Mouse (Mus musculus) kidney, postnatal 25 days (tissue): ENCODE results near the gene Elmsan1.

Experiments
- DNase-seq, 2 experiments: peaks; one replicate each; pipeline ENCODE4 v3.0.0; 2021; ENCODE audit warnings: mixed read lengths in 2 of 2

Elmsan1 gene

DNA sequence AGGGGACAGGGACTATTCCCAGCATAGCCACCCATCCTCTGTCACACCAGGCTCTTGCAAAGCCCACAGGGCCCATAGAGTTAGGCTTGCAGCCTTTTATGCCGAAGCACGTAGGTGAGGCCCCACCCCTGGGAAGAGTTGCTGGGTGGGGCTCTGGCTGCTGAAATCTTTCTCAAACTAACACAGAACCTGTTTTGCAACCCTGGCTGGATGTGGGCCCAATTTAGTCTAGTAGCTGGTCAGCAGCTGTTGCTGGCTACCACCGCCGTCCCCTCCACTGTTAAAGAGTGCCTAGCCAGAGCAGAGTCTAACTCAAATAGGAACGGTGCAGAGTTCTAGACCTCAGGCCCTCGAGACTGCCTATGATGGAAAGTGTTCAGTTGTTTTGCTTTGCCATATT is 43.8 kb downstream of the Elmsan1 start:
- peak; percentile 94 to 95 for DNase-seq

DNA sequence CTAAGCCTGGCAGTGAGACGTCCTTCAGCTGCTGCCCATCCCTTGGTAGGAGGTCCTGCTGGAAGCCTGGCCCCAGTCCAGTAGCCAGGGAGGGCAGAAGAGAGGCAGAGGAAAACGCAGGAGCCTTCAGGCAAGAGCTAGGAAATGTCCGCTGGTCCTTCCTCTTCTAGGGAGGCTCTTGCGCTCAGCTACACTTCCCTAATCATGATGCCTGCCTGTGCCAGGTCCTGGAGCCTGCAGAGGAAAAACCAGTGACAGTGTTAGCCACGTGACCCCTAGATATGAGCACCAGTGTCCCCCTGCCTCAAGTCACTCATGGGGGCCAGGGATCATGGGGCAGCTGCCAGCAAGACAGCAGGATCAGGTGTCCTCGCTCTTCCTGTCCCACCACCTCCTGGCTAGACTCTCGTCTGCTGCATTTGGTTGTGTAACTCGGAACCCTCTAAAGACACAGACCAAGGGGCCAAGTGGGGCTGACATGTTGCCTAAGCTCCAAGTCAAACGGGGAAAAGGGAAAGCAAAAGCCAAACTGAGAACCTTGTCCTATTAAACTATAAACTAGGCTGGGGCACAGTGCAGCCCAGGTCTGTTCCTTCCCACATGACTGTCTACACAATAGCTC is 44.4 kb downstream of the Elmsan1 start:
- peak; percentile 80 to 89 for DNase-seq

DNA sequence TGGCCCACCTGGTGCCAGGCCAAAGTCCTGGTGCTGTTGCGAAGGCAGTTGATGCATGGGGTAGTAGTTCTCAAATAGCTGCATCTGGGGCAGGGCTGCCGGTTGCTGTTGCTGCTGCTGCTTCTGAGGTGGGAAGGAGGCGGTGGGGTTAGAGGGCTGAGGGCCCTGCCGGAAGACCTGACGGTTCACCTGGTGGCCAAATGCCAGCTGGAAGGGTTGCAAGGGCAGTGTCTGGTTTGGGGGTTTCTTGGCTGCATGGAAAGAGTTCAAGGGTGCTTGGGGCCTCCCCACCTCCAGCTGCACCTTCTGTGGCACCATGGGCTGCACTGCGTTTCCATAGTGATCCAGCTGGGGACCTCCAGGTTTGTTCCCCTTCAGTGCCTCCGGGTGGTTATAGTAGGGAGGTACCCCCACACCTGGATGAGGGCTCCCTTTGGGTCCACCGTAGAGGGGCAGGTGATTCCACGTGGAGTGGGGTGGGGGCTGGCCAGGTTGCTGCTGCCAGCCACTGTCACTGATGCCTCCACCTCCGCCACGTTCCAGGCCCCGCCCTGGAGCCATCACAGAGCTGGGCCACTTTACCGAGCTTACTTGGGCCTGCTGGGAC is 45.3 kb downstream of the Elmsan1 start:
- DNase-seq = no peak

DNA sequence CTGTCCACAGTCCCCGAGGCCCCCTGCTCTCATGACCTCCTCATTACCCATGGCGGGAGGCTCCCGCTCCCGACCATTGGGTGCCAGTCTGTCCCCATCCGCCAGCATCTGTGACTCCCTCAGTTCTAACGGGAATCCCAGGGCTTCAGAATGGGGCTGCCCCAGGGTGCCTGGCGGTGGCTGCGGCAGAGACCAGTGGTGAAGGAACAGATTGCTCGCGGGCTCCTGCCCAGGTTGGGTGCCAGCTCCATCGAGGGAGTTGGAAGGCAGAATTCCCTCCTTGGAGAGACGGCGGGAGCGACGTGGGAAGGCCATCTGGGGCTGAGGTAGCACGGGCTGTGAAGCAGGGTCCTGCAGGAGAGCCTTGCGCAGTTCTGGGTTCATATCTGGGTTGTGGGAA is 45.8 kb downstream of the Elmsan1 start:
- no peak for DNase-seq

DNA sequence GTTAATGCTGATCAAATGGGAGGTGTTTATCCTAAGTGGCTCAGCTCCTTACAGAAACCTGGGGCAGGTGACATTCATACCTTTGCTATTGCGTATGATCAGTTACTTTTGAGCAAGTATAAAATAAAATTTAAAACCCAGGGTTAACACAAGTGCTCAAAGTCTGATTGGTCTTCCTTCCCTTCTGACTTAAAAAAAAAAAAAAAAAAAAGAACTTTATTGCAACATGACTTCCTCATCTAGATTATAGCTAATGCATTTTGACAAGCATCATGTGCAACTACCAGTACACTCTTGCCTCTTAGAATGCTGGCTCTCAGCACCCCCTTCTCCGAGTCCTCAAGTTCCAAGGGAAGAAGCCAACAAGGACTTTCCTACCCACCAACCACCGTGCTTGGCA is 46.5 kb downstream of the Elmsan1 start:
- DNase-seq = peak in 1 of 2 experiments; percentile 4

DNA sequence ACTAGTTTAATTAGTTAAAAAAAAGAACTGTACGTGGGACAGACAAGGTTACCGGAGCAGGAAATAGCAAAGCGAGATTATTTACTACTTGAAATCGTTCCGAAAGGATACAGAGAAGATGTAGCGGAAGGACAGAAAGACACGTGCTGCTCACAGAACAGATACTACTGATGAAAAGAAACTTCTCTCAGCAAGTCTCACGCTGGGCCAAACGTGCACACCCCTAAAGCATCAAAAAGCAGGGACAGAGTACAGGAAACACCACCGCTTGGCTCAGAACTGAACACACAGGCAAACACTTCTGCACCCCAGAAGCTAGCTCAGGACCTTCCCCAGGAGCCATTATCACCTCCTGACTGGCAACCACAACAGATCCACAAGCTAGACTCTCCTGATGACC is 48.1 kb downstream of the Elmsan1 start:
- peak in 1 of 2 experiments; percentile 8 for DNase-seq

DNA sequence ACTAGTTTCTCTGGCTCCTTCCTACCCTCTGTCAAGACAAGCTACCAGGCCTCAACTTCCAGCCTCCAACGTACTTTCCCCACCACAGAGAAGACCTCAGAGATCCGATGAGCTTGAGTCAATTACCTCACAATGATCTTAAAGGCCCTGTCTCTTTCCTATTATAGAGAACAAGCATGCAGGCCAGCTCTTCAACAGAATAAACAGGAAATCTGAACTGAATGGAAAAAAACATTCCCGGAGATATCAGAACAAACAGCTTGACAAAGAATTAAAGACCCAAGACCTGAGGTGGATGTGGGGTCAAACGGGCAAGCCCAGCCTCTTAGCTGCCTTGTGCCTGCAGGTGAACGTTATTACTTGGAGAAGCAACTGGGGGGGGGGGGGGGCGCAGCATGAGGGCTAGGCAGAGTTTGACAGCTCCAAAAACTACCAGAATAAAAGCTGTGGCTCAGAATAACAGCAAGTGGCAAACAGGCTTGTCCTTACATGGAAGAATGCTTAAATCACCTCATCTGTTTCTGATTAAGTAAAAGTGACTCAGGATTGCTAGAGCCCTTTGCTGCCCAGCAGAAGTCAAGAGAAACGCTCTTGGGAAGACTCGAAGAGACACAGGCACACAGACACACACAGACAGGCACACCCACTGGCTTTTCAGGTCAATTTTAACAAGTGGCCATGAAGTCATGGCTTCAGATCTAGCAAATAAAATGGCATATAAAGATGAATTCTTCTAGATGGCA is 52.9 kb downstream of the Elmsan1 start:
- peak in 1 of 2 experiments; percentile 32 for DNase-seq

DNA sequence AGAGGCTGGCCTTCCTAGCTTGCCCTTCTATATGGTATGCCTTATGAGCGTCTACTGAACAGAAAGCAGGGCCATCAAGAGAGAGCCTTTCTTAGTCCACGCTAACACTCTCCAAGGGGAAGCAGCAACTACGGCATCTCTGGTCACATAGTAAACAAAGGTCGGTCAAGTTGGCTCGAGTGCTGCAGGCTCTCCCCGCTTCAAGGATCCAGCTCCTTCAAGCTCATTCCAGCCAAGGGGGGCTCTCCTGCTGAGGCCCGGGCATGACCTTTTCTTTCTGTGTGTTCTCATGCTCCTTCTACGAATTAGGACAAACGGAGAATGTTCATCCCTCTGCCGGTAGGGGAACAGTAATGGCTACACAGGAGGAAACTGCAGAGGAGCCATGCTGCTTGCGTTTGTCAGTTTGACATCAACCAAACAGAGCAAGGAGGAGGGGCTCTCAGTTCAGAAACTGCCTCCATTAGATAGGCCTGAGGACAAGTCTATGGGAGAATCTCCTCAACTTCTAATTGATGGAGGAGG is 55.0 kb downstream of the Elmsan1 start:
- DNase-seq = no peak

DNA sequence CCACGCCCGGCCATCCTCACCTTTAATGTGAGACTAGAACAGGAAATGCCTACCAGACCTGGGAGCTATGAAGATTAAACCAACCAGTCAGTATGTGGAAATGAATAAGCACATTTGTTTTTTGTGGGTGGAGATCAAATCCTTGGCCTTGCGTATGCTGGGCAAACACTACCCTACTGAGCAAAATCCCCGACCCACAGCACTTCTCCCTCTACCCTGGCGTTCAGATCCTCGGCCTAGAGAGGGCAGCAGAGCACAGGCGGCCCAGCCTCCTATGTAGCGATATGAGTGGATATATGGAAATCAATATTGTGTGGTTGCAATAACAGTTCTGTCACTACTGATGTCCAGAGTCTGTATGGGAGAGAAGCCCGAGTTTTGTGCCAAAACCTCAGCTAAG is 55.5 kb downstream of the Elmsan1 start:
- peak; percentile 53 to 56 for DNase-seq

DNA sequence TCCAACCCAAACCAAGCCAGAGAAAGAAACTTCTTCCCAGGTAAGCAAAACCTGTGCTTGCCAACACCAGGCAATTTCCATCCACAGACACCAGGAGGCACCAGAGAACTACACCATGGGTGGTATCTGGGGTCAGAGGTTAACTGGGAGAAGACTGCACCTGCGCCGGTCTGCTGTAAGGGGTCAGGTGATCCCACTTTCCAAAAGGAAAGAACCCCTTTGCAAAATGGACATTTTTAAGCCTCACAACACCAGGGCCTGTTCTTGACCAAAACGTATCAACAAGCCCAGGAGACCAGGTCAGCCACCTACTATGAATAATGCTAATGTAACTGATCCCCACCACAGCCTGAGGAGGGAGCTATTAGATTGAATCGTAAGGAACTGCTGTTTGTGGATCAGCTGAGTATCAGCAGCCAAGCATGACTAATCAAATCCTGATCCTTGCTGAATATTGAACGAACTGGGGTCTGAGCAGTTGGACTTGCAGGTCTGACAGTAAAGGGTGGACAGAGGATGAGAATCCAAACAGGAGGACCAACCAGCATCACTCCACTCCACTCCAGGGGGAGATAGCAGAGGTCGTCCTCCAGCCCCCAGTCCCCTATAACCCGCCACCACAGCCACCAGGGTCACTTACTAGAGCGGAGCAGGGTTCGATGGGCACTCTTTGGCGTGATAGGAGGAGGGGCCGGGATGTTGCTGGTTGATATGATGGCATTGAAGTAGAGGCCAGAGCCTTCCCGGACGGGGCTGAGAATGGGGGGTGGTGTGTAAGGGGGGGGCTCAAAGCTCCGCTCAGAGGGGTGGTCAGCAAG is 56.9 kb downstream of the Elmsan1 start:
- peak; percentile 49 to 58 for DNase-seq

DNA sequence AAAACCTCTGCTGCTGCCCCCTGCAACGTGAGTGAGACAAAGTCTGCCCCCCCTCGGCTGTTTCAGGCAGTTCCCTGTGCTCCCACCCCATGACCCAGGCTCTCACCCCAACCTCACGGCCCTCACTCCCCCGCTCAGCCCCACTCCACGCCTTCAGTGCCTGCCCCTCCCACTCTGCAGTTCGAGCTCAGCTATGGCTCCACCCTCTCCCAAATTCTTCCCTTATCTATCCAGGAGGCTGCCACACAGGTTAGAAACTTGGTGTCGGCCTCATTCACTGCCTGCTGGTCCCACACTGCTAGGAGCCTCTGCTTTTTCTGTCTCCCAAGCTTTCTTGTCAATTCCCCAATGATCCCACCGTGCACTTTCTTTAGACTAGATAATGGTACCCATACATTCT is 57.6 kb downstream of the Elmsan1 start:
- no peak for DNase-seq

DNA sequence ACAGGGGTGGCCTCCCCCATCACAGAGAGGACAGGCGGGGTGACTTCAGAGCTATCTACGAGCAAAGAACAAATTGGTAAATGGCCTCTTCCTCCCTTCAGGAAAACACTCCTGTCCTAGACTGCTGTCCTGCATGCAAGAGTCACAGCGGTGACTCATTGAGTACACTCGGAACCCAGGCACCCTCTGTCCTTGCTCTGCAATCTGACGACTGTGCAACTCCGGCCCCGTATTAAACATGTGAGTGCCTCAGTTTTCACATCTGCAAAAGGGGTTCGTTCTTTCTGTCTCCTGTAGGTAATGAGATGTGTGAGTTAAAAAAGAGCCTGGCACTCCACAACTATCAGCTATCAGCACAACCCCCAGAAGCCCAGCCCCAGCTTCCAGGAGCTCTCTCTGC is 58.2 kb downstream of the Elmsan1 start:
- DNase-seq = peak in 1 of 2 experiments; percentile 28

DNA sequence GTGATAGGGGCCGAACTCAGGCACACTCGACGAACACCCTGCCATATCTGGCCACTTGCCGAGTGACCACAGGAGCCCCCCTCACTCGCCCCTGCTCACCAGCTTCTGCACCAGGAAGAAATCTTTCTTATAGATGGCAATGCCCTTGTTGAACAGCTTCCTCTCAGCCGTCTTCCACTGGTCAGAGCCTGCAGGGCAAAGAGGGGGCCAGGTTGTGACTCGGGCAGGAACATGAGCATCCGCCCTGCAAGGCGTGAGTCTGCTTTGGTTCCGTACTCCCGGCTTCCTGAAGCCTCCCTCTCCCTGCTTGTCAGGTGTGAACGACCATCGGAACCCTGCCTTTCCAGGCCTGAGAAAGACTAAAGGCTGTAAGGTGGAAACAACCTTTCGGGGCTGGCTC is 60.5 kb downstream of the Elmsan1 start:
- DNase-seq = no peak

DNA sequence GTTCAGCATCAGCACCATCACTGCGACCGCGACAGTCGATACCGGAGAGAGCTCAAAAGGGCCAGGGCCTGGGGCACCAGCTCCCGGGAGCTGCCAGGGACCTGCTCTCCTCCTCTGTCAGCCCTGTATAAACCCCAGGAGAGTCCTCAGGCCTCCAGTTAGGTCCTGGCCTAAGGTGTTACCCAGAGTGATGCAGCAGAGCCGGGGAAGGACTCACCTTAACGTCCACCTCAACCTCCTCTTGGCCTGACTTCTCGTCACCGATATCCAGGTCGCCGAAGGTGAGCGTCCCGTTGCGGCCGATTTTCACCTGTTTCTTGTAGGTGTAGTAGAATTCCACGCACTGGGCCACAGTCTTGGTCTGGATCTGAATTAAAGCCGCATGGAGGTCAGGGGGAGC is 62.5 kb downstream of the Elmsan1 start:
- no peak for DNase-seq

DNA sequence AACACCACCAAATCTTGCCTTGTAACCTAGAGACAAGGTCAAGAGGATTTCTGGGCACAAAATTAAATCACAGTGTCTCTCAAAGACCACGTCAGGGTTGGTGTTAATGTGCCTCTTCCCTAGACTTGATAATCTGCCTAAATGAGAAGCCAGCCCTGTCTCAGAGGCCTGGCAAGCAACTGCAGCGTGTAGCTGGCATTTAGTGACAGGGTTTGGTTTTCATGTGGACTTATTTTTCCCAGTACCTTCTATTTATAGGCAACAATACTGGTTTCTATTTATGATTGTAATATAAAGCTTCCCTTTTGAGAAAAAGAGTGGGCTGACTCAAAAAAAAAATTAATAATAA is 63.2 kb downstream of the Elmsan1 start:
- no peak for DNase-seq

DNA sequence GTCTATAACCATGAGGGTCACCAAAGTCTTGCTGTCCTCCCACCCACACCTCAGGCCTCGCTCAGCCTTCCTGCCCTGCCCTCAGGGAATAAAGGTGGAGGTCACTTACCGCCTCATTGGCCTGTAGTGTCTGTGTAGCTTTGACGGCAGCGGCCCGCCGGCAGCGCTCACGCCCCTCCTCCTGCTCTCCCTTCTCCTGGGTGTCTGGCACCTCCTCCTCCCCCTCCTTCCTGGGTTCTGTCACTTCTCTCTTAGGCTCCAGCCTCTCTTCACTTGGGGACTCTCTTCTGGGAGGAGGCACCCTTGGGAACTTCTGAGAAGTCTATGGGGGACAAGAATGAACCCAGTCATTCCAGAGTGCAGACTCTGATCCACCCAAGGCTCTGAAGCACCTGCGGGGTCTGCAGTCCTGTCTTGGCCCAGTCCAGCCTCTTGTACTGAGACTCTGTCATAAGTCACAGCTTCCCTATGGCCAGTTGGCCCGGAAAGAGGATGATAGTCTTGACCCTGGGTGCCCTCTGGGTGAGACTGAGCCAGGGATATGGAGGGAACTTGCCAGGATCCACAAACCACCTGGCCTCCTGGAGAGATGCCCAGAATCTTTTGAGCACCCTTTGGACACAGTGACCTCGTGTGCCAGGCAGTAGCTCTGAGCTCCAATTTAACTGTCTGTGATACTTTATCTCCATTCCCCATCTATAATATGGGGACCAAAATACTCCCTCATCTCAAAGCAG is 63.7 kb downstream of the Elmsan1 start:
- DNase-seq = peak; percentile 89 to 92

DNA sequence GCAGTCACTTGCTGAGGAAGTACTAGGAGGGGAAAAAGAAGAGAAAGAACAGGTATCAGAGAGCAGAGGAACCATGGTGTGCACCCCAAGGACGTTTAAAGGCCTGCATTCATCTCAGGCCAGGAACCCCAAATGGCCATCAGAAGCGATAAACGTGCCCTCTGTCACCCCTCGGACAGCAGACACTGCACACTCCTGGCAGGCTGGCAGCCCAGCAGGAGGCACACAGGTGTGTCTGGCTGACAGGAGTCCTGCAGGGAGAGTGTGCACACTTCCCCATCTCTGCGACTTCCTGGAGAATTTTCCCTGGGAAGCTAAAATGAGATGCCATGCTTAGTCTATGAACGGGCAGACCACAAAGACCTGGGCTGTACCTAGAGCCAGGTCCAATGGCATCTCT is 65.3 kb downstream of the Elmsan1 start:
- DNase-seq = no peak

DNA sequence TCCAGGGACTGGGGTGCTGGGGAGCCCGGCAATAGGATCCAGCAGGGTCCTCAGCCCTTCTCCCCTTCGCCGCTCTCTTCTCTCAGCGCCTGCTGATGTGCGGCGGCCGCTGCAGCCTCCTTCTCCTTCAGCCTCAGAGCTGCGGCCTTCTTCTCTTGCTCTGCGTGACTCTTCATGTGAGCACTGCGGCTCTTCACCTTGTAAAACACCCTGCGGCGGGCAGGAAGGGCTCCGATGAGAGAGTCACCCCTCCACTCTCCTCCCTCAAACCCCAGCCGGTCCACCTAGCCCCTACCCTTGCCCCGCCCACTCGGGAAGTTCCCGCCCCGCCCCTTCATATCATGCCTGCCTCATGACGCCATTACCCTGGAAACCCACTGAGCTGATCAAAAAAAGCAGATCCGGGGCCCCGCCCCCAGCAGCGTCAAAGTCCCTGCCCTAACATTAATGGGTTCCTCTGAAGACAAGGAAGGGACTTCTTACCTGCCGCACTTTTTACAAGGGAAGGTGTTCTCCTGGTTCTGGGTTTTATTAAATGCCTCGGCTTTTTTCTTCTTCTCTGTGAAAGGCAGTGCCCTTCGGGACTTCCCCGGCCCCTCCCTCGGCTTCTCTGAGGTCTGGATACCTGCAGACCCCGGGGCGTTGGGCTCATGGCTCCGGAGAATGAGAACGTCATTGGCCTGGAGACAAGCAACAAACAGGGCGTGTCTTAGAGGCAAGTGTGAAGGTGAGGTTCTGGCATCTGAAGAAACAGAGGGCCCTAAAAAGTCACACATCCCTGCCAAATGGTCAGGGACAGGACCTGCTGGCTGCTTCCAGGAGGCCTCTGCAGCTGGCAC is 66.1 kb downstream of the Elmsan1 start:
- DNase-seq = no peak

DNA sequence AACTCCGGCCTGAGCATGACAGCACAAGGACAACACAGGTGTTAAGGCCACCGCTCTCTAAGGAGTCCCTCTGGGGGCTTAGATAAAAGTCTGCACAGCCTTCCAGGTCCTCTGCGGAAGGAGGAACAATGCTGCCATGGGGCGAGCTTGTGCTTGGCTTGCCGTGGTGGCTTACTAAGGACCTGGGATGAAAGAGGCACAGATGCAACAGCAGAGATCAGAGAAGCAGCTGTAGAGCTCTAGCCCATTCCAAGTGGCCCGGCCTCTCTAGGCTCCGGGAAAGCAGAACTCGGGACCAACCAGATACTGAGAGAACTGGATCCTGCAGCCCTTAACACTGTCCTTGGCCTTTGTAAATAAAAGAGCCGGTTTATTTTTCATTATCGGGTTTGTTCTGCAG is 66.8 kb downstream of the Elmsan1 start:
- DNase-seq = no peak

DNA sequence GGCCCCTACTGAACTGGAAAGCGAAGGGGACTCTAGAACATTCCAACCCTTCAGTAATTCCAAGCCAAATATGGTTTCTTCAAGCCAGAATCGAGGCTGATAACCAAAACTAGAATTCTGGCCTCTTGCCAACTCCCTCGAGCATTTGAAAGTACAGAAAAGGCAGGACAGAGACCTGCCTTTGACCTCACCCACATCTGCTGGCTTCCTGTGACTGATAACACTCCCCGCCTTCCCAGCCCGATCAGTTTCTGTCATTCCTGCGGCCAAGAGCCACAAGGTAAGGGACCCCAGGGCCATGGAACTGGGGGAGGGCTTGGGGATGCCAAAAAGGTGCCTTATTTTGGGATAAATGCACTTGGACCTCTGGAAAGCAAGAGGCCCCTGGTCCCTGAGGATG is 67.7 kb downstream of the Elmsan1 start:
- DNase-seq = no peak

DNA sequence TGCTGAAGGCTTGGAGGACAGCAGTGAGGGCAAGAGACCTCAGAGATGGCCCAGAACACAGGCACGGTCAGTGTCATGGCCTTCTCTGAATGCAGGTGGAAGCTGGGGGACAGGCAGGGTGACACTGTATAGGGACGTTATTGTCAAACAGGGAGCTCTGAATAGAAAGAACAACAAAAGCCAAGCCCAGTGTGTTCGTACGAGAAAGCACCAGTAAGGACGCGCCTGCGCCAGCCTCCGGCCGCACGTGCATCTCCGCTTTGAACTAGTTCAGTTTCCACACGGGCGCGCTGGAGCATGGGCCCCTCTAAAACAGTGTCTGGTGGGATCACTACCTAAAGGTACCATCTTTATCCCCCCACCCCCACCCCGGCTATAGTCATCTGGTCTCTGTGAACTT is 68.7 kb downstream of the Elmsan1 start:
- DNase-seq = no peak

DNA sequence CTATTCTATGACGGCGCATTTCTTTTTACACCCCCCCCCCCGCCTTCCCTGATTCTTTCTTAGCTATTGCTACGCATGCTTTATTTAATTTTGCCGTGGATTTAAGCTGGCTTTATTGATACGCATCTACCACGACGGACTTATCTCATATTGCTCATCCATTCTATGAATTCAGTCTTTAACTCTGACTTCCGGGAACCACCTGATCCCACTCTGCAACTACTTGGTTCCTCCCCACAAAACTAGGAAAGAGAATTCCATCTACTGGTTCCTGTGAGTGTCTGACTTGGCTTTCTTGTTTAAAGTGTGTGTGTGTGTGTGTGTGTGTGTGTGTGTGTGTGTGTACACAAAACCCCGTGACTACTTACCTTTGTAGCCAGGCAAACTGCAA is 70.1 kb downstream of the Elmsan1 start:
- DNase-seq = no peak
